Mouse (Mus musculus): ENCODE measurements around the gene Chrne. TPM values are rescaled to one million over a fixed set of nuclear protein-coding genes. Genes with fewer than 3 reads are reported as not detected.

Gene Chrne
- polyA plus RNA-seq, 1 experiment from 2014 or later: 0.37 TPM

DNA sequence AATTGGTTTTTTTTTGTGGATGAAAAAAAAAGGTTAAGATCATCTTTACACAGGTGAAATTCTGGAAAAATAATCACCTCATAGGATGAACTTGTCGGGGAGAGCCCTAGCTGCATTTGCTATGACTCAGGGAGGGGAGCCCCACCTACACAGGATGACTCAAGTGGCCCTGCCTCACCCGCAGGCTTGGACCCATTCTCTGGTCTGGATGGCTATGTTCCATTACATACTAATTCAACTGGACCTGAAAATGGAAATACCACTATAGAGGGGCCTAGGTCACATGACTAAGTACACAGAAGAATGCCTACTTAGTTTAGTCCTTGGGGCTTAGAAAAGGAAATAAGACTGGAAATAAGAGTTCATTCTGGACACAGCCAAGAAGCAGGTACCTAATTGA is 32.4 kb upstream of the Chrne start:
- H3K4me2 ChIP-seq: peak overlapping the region; percentile 23; the same call in 1 of the 2 replicates
- no peak for ATAC-seq (ENCODE audit: insufficient number of reproducible peaks, low FRiP score)
- H3K4me1 ChIP-seq (replicated peaks): peaks cover 54% of the 10 kb centered on the region
- H3K9ac ChIP-seq: no peak overlapping the region
- no peaks in the 10 kb centered on the region for H3K9me3 ChIP-seq (replicated peaks)
- no peak overlapping the region for H3K27ac ChIP-seq (ENCODE audit: poor library complexity, severe bottlenecking)
- peaks cover 45% of the 10 kb centered on the region for H3K36me3 ChIP-seq
- 53% methylated on average over 2 of the region's 2 CpGs for WGBS
- no peak overlapping the region; the same call in 1 of the 2 replicates for H3K4me3 ChIP-seq
- no peaks in the 10 kb centered on the region for H3K27me3 ChIP-seq (replicated peaks)

DNA sequence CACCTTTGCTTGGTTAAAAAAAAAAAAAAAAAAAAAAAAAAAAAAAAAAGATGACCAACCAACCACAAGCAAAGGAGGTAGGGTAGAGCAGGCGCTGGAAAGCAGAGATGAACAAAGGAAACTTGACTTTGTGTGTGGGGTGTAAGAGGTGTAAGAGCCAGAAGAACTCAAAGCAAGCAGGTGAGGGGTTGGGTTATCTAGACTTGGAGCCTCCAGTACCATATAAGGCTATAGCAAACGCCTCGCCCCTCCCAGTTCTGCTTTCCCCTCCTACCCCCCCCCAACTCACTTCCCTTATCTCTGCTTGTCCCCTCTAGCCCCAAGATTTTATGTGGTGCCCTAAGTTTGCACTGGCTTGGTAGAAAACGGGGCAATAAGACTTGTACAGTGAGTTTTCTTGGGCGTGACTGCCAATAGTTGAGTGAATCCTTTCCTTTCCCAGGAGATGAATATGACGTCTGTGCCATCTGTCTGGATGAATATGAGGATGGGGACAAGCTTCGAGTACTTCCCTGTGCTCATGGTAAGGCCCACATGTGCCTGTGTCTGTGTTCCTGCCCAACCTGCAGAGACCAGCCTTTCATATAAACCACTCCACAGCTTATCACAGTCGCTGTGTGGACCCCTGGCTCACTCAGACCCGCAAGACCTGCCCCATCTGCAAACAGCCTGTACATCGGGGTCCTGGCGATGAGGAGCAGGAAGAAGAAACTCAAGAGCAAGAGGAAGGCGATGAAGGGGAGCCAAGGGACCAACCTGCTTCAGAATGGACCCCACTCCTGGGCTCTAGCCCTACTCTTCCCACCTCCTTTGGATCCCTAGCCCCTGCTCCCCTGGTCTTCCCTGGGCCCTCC is 31.5 kb upstream of the Chrne start:
- WGBS: 68% methylated on average over 12 of the region's 12 CpGs
- H3K36me3 ChIP-seq: peaks cover 49% of the 10 kb centered on the region
- H3K4me3 ChIP-seq: no peak overlapping the region; the same call in 1 of the 2 replicates
- peak overlapping the region; percentile 23 for H3K4me2 ChIP-seq
- peak overlapping the region; percentile 10; the same call in 1 of the 2 replicates for H3K27ac ChIP-seq (ENCODE audit: poor library complexity, severe bottlenecking)
- H3K4me1 ChIP-seq (replicated peaks): peaks cover 55% of the 10 kb centered on the region
- peak overlapping the region; percentile 44 for H3K9ac ChIP-seq
- H3K27me3 ChIP-seq (replicated peaks): no peaks in the 10 kb centered on the region
- no peaks in the 10 kb centered on the region for H3K9me3 ChIP-seq (replicated peaks)
- no peak for ATAC-seq (ENCODE audit: insufficient number of reproducible peaks, low FRiP score)

DNA sequence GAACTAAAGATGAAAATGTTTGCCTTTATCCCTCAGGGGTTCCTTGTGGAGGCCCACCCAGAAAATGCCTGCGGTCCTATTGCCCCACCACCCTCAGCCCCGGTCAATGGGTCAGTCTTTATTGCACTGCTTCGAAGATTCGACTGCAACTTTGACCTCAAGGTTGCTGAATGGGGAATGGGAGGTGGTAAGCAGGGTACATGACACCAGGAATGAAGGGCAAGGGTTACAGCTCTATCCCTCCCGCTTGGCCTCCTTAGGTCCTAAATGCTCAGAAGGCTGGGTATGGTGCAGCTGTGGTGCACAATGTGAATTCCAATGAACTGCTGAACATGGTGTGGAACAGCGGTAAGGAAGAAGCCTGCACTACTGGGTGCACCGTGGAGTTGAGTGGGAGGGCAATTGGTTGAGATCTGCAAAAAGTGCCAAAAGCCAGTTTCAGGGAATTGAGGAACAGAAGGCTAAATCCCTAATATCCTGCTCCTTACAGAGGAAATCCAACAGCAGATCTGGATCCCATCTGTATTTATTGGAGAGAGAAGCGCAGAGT is 30.2 kb upstream of the Chrne start:
- H3K36me3 ChIP-seq: peaks cover 62% of the 10 kb centered on the region
- 80% methylated on average over 8 of the region's 8 CpGs for WGBS
- no peaks in the 10 kb centered on the region for H3K9me3 ChIP-seq (replicated peaks)
- peak overlapping the region; percentile 98 for H3K4me2 ChIP-seq
- no peak for ATAC-seq (ENCODE audit: insufficient number of reproducible peaks, low FRiP score)
- 0 out of 2 replicates have a peak overlapping the region, but pooled peaks have one; percentile 23 for H3K27ac ChIP-seq (ENCODE audit: poor library complexity, severe bottlenecking)
- H3K4me1 ChIP-seq (replicated peaks): peaks cover 62% of the 10 kb centered on the region
- H3K27me3 ChIP-seq (replicated peaks): no peaks in the 10 kb centered on the region
- 0 out of 2 replicates have a peak overlapping the region, but pooled peaks have one; percentile 52 for H3K9ac ChIP-seq
- H3K4me3 ChIP-seq: peak overlapping the region; percentile 89; the same call in 1 of the 2 replicates

- Histone ChIP-seq H3K4me3 (peak overlapping the region; percentile 89), H3K9ac (peak overlapping the region; percentile 89), H3K27ac (ENCODE audit: poor library complexity, severe bottlenecking) (peak overlapping the region; percentile 95), H3K36me3 (peaks cover 68% of the 10 kb centered on the region), H3K27me3 (replicated peaks) (no peaks in the 10 kb centered on the region), H3K9me3 (replicated peaks) (no peaks in the 10 kb centered on the region), H3K4me1 (replicated peaks) (peaks cover 62% of the 10 kb centered on the region), H3K4me2 (peak overlapping the region; percentile 98)
- 69% methylated on average over 4 of the region's 4 CpGs for WGBS
- no peak for ATAC-seq (ENCODE audit: insufficient number of reproducible peaks, low FRiP score)
These were observed 29.5 kb upstream of the Chrne start for GRCm38 (mm10) chr11:70648512-70648911.

DNA sequence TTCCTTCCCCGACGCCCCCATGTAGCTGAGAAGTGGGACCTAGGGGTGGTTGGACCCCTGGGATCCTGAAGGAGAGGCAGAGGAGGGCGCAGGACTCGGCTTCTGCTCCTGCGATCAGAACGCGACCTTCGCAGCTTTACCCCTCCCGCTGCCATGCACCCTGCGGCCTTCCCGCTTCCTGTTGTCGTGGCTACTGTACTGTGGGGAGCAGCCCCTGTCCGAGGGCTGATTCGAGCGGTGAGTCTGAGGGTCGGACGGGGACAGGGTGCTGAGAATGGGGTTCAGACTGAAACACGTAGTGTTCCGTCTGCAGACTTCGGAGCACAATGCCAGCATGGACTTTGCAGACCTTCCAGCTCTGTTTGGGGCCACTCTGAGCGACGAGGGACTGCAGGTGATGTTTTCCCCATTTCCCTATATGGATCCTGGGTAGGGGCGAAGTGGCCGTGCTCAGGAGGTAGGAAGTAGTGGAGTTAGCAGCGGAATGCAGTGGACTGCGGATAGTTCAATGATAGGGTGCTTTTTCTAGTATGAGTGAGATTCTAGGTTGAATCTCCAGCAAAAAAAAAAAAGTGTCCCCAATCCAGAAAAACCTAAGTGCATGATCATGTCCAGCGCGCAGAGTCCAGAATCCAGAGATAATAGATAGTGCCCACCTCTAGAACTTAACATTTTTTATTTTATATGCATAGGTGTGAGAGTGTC is 28.9 kb upstream of the Chrne start:
- H3K4me2 ChIP-seq: peak overlapping the region; percentile 98
- peak overlapping the region; percentile 95 for H3K27ac ChIP-seq (ENCODE audit: poor library complexity, severe bottlenecking)
- H3K9me3 ChIP-seq (replicated peaks): no peaks in the 10 kb centered on the region
- peak overlapping the region; percentile 89 for H3K9ac ChIP-seq
- H3K4me1 ChIP-seq (replicated peaks): peaks cover 60% of the 10 kb centered on the region
- ATAC-seq (ENCODE audit: insufficient number of reproducible peaks, low FRiP score): 0 out of 2 replicates have a peak, but pooled peaks have one; percentile 7
- no peaks in the 10 kb centered on the region for H3K27me3 ChIP-seq (replicated peaks)
- 4% methylated on average over 28 of the region's 28 CpGs for whole genome bisulfite sequencing
- peak overlapping the region; percentile 89 for H3K4me3 ChIP-seq
- peaks cover 74% of the 10 kb centered on the region for H3K36me3 ChIP-seq

- no peaks in the 10 kb centered on the region for H3K9me3 ChIP-seq (replicated peaks)
- under 1% methylated on average over 63 of the region's 63 CpGs for WGBS
- H3K4me2 ChIP-seq: peak within 1 kb of the TSS; percentile 98
- peaks cover 68% of the 10 kb centered on the region for H3K36me3 ChIP-seq
- peak within 1 kb of the TSS; percentile 97 for H3K9ac ChIP-seq
- peak within 1 kb of the TSS; percentile 89 for H3K4me3 ChIP-seq
- no peaks in the 10 kb centered on the region for H3K27me3 ChIP-seq (replicated peaks)
- ATAC-seq (ENCODE audit: insufficient number of reproducible peaks, low FRiP score): peak; percentile 89
- peaks cover 51% of the 10 kb centered on the region for H3K4me1 ChIP-seq (replicated peaks)
- peak within 1 kb of the TSS; percentile 99 for H3K27ac ChIP-seq (ENCODE audit: poor library complexity, severe bottlenecking)
These were observed 28.0 kb upstream of the Chrne start, which contains the start of the genes Rnf167 and Slc25a11 for GRCm38 (mm10) chr11:70646691-70647650. Gene Rnf167 (plus strand): TSS chr11:70647235. Gene Slc25a11 (minus strand): TSS chr11:70647479.

GRCm38 (mm10) chr11:70646259-70646555 is 27.2 kb upstream of the Chrne start:
- peak overlapping the region; percentile 97 for H3K9ac ChIP-seq
- WGBS: 28% methylated on average over 3 of the region's 3 CpGs
- no peaks in the 10 kb centered on the region for H3K27me3 ChIP-seq (replicated peaks)
- H3K9me3 ChIP-seq (replicated peaks): no peaks in the 10 kb centered on the region
- peaks cover 61% of the 10 kb centered on the region for H3K36me3 ChIP-seq
- peaks cover 45% of the 10 kb centered on the region for H3K4me1 ChIP-seq (replicated peaks)
- peak overlapping the region; percentile 99 for H3K27ac ChIP-seq (ENCODE audit: poor library complexity, severe bottlenecking)
- no peak for ATAC-seq (ENCODE audit: insufficient number of reproducible peaks, low FRiP score)
- H3K4me3 ChIP-seq: peak overlapping the region; percentile 80
- peak overlapping the region; percentile 93 for H3K4me2 ChIP-seq

GRCm38 (mm10) chr11:70645461-70646258 is 26.6 kb upstream of the Chrne start:
- H3K36me3 ChIP-seq: peaks cover 56% of the 10 kb centered on the region
- H3K4me2 ChIP-seq: peak overlapping the region; percentile 93
- peak overlapping the region; percentile 99 for H3K27ac ChIP-seq (ENCODE audit: poor library complexity, severe bottlenecking)
- peak overlapping the region; percentile 97 for H3K9ac ChIP-seq
- no peak for ATAC-seq (ENCODE audit: insufficient number of reproducible peaks, low FRiP score)
- H3K4me1 ChIP-seq (replicated peaks): peaks cover 39% of the 10 kb centered on the region
- no peaks in the 10 kb centered on the region for H3K27me3 ChIP-seq (replicated peaks)
- H3K4me3 ChIP-seq: peak overlapping the region; percentile 80
- WGBS: 79% methylated on average over 12 of the region's 12 CpGs
- H3K9me3 ChIP-seq (replicated peaks): no peaks in the 10 kb centered on the region

DNA sequence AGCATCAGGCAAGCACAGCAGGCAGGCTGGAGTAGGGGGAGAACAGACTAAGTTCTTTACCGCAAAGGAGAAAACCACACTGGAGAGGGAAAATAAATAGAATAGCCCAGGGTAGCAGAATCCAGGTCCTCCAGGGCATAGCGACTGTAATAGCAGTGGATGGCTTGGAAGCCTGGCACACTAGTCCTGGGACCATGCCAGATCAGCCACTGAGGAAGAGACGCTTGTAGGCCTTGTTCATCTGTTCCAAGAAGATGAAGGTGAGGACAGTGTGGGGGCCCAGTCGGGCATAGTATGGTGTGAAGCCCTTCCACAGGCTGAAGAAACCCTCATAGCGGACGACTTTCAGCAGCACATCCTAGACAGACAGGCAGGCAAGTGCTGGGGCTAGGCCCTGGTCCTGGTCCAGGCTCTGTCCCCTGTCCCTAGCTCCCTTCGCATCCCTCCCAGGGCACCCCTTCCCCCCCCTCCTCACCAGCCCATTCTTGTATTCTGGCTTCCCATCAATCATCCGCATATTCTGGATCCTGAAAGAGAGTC is 25.6 kb upstream of the Chrne start:
- Histone ChIP-seq H3K4me3 (no peak overlapping the region), H3K27me3 (replicated peaks) (no peaks in the 10 kb centered on the region), H3K4me1 (replicated peaks) (peaks cover 38% of the 10 kb centered on the region), H3K9me3 (replicated peaks) (no peaks in the 10 kb centered on the region), H3K27ac (ENCODE audit: poor library complexity, severe bottlenecking) (no peak overlapping the region), H3K4me2 (no peak overlapping the region), H3K9ac (peak overlapping the region; percentile 97; the same call in 1 of the 2 replicates), H3K36me3 (peaks cover 47% of the 10 kb centered on the region)
- WGBS: 96% methylated on average over 8 of the region's 8 CpGs
- ATAC-seq (ENCODE audit: insufficient number of reproducible peaks, low FRiP score): no peak
